Mouse (Mus musculus) E14TG2a.4 (cell line): Measurements from ENCODE around the gene Cdkl1.

Experiments
- NANOG ChIP-seq: IDR thresholded peaks from 2 replicates; pipeline ENCODE4 v1.6.1; 2014; ENCODE audit warnings: borderline replicate concordance, low read length, mixed read lengths
- POU5F1 ChIP-seq: IDR thresholded peaks from 2 replicates; pipeline ENCODE4 v1.6.1; 2014; ENCODE audit warnings: low read length, borderline replicate concordance

DNA sequence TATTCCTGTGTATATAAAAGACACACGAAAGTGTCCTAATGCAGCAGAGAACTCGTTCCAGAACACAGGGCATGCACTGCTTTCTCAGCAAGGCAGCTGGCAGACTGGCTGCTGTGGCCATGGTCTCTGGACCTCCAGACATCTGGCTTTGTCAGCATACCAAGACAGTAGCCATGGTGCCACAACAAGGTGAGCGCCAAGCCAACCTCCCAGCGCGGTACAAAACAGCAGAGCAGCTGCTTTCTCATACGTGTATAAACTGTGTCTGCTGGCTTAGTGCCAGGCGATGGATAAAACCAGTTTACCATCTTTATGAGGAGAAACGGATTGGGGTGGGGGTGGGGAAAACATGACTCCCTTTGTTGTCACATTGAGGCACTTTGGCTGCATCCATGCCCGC, 25.5 kb downstream of the Cdkl1 start:
- TF ChIP-seq NANOG, result no peak
- TF ChIP-seq POU5F1, result no peak
